Mouse (Mus musculus) layer of hippocampus, adult 2 months (tissue): ENCODE data around the gene Pex6. TPM values are rescaled to one million over a fixed set of nuclear protein-coding genes. Genes with fewer than 3 reads are reported as not detected.
A peak's percentile ranks its signal among the peaks of the same experiment; 100 is the strongest.

Source experiments
- DNase-seq, 2 experiments: peaks; one replicate each; pipeline ENCODE4 v3.0.0; 2022; ENCODE audit warnings: low spot score in 2 of 2
- H3K27ac ChIP-seq: fragments of 200-600 bp; 2 replicates; pipeline ENCODE4 v1.8.1; 2022
- H3K4me3 ChIP-seq: fragments of 200-600 bp; 2 replicates; pipeline ENCODE4 v1.8.1; 2022; ENCODE audit warnings: mild to moderate bottlenecking
- CTCF ChIP-seq: fragments of 200-600 bp; conservative IDR thresholded peaks from 2 replicates; pipeline ENCODE4 v1.8.1; 2022; ENCODE audit warnings: antibody characterized with exemption, mild to moderate bottlenecking, moderate library complexity
- total RNA-seq, 2 experiments: library from RNA; stranded (reverse); gene quantifications; 2 replicates each; pipeline ENCODE4 v1.2.3; 2021

Gene Pex6
- total RNA-seq, 2 experiments from 2014 or later: 53.6 to 58.4 TPM

GRCm38 (mm10) chr17:46728021-46728420 is 16.8 kb downstream of the Pex6 start:
- DNase-seq: no peak
- H3K27ac ChIP-seq: no peak overlapping the region
- peak; percentile 70 for TF ChIP-seq CTCF
- no peak overlapping the region for H3K4me3 ChIP-seq

GRCm38 (mm10) chr17:46728496-46728895 is 17.2 kb downstream of the Pex6 start:
- no peak for TF ChIP-seq CTCF
- Histone ChIP-seq H3K4me3 (no peak overlapping the region), H3K27ac (no peak overlapping the region)
- DNase-seq: no peak

- no peak within 1 kb of the TSS for H3K4me3 ChIP-seq
- TF ChIP-seq CTCF: no peak
- no peak within 1 kb of the TSS for H3K27ac ChIP-seq
- no peak for DNase-seq
Observed at GRCm38 (mm10) chr17:46728904-46729318, 17.6 kb downstream of the Pex6 start, which contains the start of gene Gnmt. Gnmt (minus strand) TSS chr17:46729168.

- Histone ChIP-seq H3K27ac (no peak overlapping the region), H3K4me3 (no peak overlapping the region)
- DNase-seq: no peak
- TF ChIP-seq CTCF: no peak
Observed at GRCm38 (mm10) chr17:46734055-46734454, 22.8 kb downstream of the Pex6 start.

GRCm38 (mm10) chr17:46735287-46735686 is 24.0 kb downstream of the Pex6 start:
- Histone ChIP-seq H3K4me3 (no peak overlapping the region), H3K27ac (no peak overlapping the region)
- DNase-seq: no peak
- TF ChIP-seq CTCF: no peak

- Histone ChIP-seq H3K4me3 (no peak overlapping the region), H3K27ac (no peak overlapping the region)
- peak; percentile 75 for TF ChIP-seq CTCF
- DNase-seq: peak in 1 of 2 experiments; percentile 37
Observed at GRCm38 (mm10) chr17:46736160-46736559, 24.9 kb downstream of the Pex6 start.

- H3K4me3 ChIP-seq: no peak overlapping the region
- no peak for DNase-seq
- TF ChIP-seq CTCF: no peak
- H3K27ac ChIP-seq: no peak overlapping the region
Observed at GRCm38 (mm10) chr17:46741305-46741704, 30.0 kb downstream of the Pex6 start.

- Histone ChIP-seq H3K4me3 (no peak overlapping the region), H3K27ac (no peak overlapping the region)
- TF ChIP-seq CTCF: no peak
- no peak for DNase-seq
Observed at GRCm38 (mm10) chr17:46742986-46743385, 31.7 kb downstream of the Pex6 start.

- no peak overlapping the region for H3K4me3 ChIP-seq
- H3K27ac ChIP-seq: no peak overlapping the region
- no peak for DNase-seq
- no peak for TF ChIP-seq CTCF
Observed at GRCm38 (mm10) chr17:46745506-46745905, 34.2 kb downstream of the Pex6 start.

GRCm38 (mm10) chr17:46747234-46747633 is 36.0 kb downstream of the Pex6 start:
- no peak for TF ChIP-seq CTCF
- no peak overlapping the region for H3K27ac ChIP-seq
- DNase-seq: no peak
- H3K4me3 ChIP-seq: no peak overlapping the region

GRCm38 (mm10) chr17:46747806-46748205 is 36.5 kb downstream of the Pex6 start:
- Histone ChIP-seq H3K4me3 (no peak overlapping the region), H3K27ac (no peak overlapping the region)
- no peak for TF ChIP-seq CTCF
- no peak for DNase-seq

- H3K27ac ChIP-seq: no peak overlapping the region
- TF ChIP-seq CTCF: no peak
- DNase-seq: no peak
- H3K4me3 ChIP-seq: no peak overlapping the region
Observed at GRCm38 (mm10) chr17:46749282-46749681, 38.0 kb downstream of the Pex6 start.

GRCm38 (mm10) chr17:46750580-46750979 is 39.3 kb downstream of the Pex6 start:
- H3K27ac ChIP-seq: peak overlapping the region; percentile 87; the same call in 1 of the 2 replicates
- no peak for DNase-seq
- TF ChIP-seq CTCF: no peak
- H3K4me3 ChIP-seq: peak overlapping the region; percentile 85; the same call in 1 of the 2 replicates

- peak overlapping the region; percentile 85 for H3K4me3 ChIP-seq
- H3K27ac ChIP-seq: peak overlapping the region; percentile 87
- TF ChIP-seq CTCF: no peak
- peak in 1 of 2 experiments; percentile 42 for DNase-seq
Observed at GRCm38 (mm10) chr17:46751056-46751793, 40.0 kb downstream of the Pex6 start.
